Mouse (Mus musculus): ENCODE measurements around the gene Timm8b. TPM values are rescaled to one million over a fixed set of nuclear protein-coding genes. Genes with fewer than 3 reads are reported as not detected.

The Timm8b gene
- polyA plus RNA-seq, 1 experiment from 2014 or later = 288 TPM

- DNase-seq (ENCODE audit: low spot score) = no peak
- no peaks in the 10 kb centered on the region for H3K27me3 ChIP-seq (ENCODE audit: insufficient read depth, poor library complexity, severe bottlenecking)
- H3K27ac ChIP-seq = no peak overlapping the region
- H3K36me3 ChIP-seq = no peaks in the 10 kb centered on the region
- H3K9me3 ChIP-seq = no peaks in the 10 kb centered on the region
- WGBS = 77% methylated on average over 6 of the region's 6 CpGs
- H3K4me3 ChIP-seq = no peak overlapping the region
- H3K4me1 ChIP-seq = no peaks in the 10 kb centered on the region
These were observed 18.4 kb upstream of the Timm8b start for GRCm38 (mm10) chr9:50585145-50585818.

GRCm38 (mm10) chr9:50586955-50587354 lies 16.8 kb upstream of the Timm8b start:
- Histone ChIP-seq H3K4me3 (no peak overlapping the region), H3K4me1 (no peaks in the 10 kb centered on the region), H3K27ac (no peak overlapping the region), H3K27me3 (ENCODE audit: insufficient read depth, poor library complexity, severe bottlenecking) (no peaks in the 10 kb centered on the region), H3K36me3 (no peaks in the 10 kb centered on the region), H3K9me3 (no peaks in the 10 kb centered on the region)
- no peak for DNase-seq (ENCODE audit: low spot score)
- 74% methylated on average over 4 of the region's 4 CpGs for WGBS

- no peaks in the 10 kb centered on the region for H3K4me1 ChIP-seq
- no peaks in the 10 kb centered on the region for H3K9me3 ChIP-seq
- peaks cover 12% of the 10 kb centered on the region for H3K36me3 ChIP-seq
- WGBS = 74% methylated on average over 10 of the region's 10 CpGs
- no peak overlapping the region for H3K27ac ChIP-seq
- no peak for DNase-seq (ENCODE audit: low spot score)
- H3K27me3 ChIP-seq (ENCODE audit: insufficient read depth, poor library complexity, severe bottlenecking) = no peaks in the 10 kb centered on the region
- no peak overlapping the region for H3K4me3 ChIP-seq
These were observed 12.7 kb upstream of the Timm8b start for GRCm38 (mm10) chr9:50590856-50591518.

- Histone ChIP-seq H3K9me3 (no peaks in the 10 kb centered on the region), H3K36me3 (peaks cover 30% of the 10 kb centered on the region), H3K4me3 (no peak overlapping the region), H3K27ac (no peak overlapping the region), H3K27me3 (ENCODE audit: insufficient read depth, poor library complexity, severe bottlenecking) (no peaks in the 10 kb centered on the region), H3K4me1 (no peaks in the 10 kb centered on the region)
- WGBS = 83% methylated on average over 9 of the region's 9 CpGs
- DNase-seq (ENCODE audit: low spot score) = no peak
These were observed 10.8 kb upstream of the Timm8b start for GRCm38 (mm10) chr9:50592955-50593354.

GRCm38 (mm10) chr9:50593544-50593943 lies 10.2 kb upstream of the Timm8b start:
- peaks cover 36% of the 10 kb centered on the region for H3K36me3 ChIP-seq
- H3K9me3 ChIP-seq = no peaks in the 10 kb centered on the region
- no peaks in the 10 kb centered on the region for H3K27me3 ChIP-seq (ENCODE audit: insufficient read depth, poor library complexity, severe bottlenecking)
- 84% methylated on average over 3 of the region's 3 CpGs for WGBS
- no peak overlapping the region for H3K4me3 ChIP-seq
- H3K27ac ChIP-seq = no peak overlapping the region
- no peaks in the 10 kb centered on the region for H3K4me1 ChIP-seq
- no peak for DNase-seq (ENCODE audit: low spot score)

- Histone ChIP-seq H3K27me3 (ENCODE audit: insufficient read depth, poor library complexity, severe bottlenecking) (no peaks in the 10 kb centered on the region), H3K36me3 (peaks cover 50% of the 10 kb centered on the region), H3K9me3 (no peaks in the 10 kb centered on the region), H3K4me1 (no peaks in the 10 kb centered on the region), H3K4me3 (no peak overlapping the region), H3K27ac (no peak overlapping the region)
- WGBS = 81% methylated on average over 12 of the region's 12 CpGs
- no peak for DNase-seq (ENCODE audit: low spot score)
These were observed 8.8 kb upstream of the Timm8b start for GRCm38 (mm10) chr9:50594794-50595417.

GRCm38 (mm10) chr9:50596973-50597372 lies 6.7 kb upstream of the Timm8b start:
- no peaks in the 10 kb centered on the region for H3K9me3 ChIP-seq
- H3K27me3 ChIP-seq (ENCODE audit: insufficient read depth, poor library complexity, severe bottlenecking) = no peaks in the 10 kb centered on the region
- H3K36me3 ChIP-seq = peaks cover 58% of the 10 kb centered on the region
- no peak overlapping the region for H3K4me3 ChIP-seq
- peaks cover 10% of the 10 kb centered on the region for H3K4me1 ChIP-seq
- DNase-seq (ENCODE audit: low spot score) = no peak
- no peak overlapping the region for H3K27ac ChIP-seq
- WGBS = 89% methylated on average over 8 of the region's 8 CpGs

- no peak overlapping the region for H3K27ac ChIP-seq
- no peaks in the 10 kb centered on the region for H3K9me3 ChIP-seq
- H3K4me1 ChIP-seq = peaks cover 25% of the 10 kb centered on the region
- DNase-seq (ENCODE audit: low spot score) = no peak
- H3K4me3 ChIP-seq = peak overlapping the region; percentile 68
- WGBS = 73% methylated on average over 6 of the region's 6 CpGs
- H3K27me3 ChIP-seq (ENCODE audit: insufficient read depth, poor library complexity, severe bottlenecking) = no peaks in the 10 kb centered on the region
- peaks cover 53% of the 10 kb centered on the region for H3K36me3 ChIP-seq
These were observed 2.2 kb upstream of the Timm8b start for GRCm38 (mm10) chr9:50601536-50601935.

- H3K9me3 ChIP-seq = no peaks in the 10 kb centered on the region
- no peaks in the 10 kb centered on the region for H3K27me3 ChIP-seq (ENCODE audit: insufficient read depth, poor library complexity, severe bottlenecking)
- peak overlapping the region; percentile 68 for H3K4me3 ChIP-seq
- H3K4me1 ChIP-seq = peaks cover 25% of the 10 kb centered on the region
- WGBS = 76% methylated on average over 7 of the region's 7 CpGs
- peak overlapping the region; percentile 89 for H3K27ac ChIP-seq
- no peak for DNase-seq (ENCODE audit: low spot score)
- peaks cover 52% of the 10 kb centered on the region for H3K36me3 ChIP-seq
These were observed 1.5 kb upstream of the Timm8b start for GRCm38 (mm10) chr9:50602055-50602845.

GRCm38 (mm10) chr9:50603998-50604324 lies 251 bp downstream of the Timm8b start:
- peak overlapping the region; percentile 68 for H3K4me3 ChIP-seq
- H3K27ac ChIP-seq = peak overlapping the region; percentile 89
- no peaks in the 10 kb centered on the region for H3K27me3 ChIP-seq (ENCODE audit: insufficient read depth, poor library complexity, severe bottlenecking)
- H3K36me3 ChIP-seq = peaks cover 51% of the 10 kb centered on the region
- no peaks in the 10 kb centered on the region for H3K9me3 ChIP-seq
- under 1% methylated on average over 24 of the region's 24 CpGs for WGBS
- no peak for DNase-seq (ENCODE audit: low spot score)
- peaks cover 25% of the 10 kb centered on the region for H3K4me1 ChIP-seq

- WGBS = 4% methylated on average over 6 of the region's 6 CpGs
- no peaks in the 10 kb centered on the region for H3K9me3 ChIP-seq
- peak overlapping the region; percentile 68 for H3K4me3 ChIP-seq
- peaks cover 51% of the 10 kb centered on the region for H3K36me3 ChIP-seq
- H3K4me1 ChIP-seq = peaks cover 25% of the 10 kb centered on the region
- DNase-seq (ENCODE audit: low spot score) = no peak
- no peaks in the 10 kb centered on the region for H3K27me3 ChIP-seq (ENCODE audit: insufficient read depth, poor library complexity, severe bottlenecking)
- peak overlapping the region; percentile 89 for H3K27ac ChIP-seq
These were observed 628 bp downstream of the Timm8b start for GRCm38 (mm10) chr9:50604338-50604737.

- DNase-seq (ENCODE audit: low spot score) = no peak
- Histone ChIP-seq H3K4me3 (no peak overlapping the region), H3K27ac (no peak overlapping the region), H3K36me3 (peaks cover 78% of the 10 kb centered on the region), H3K9me3 (no peaks in the 10 kb centered on the region), H3K27me3 (ENCODE audit: insufficient read depth, poor library complexity, severe bottlenecking) (no peaks in the 10 kb centered on the region), H3K4me1 (peaks cover 8% of the 10 kb centered on the region)
- 88% methylated on average over 4 of the region's 4 CpGs for WGBS
These were observed 8.4 kb downstream of the Timm8b start for GRCm38 (mm10) chr9:50612115-50612514.

GRCm38 (mm10) chr9:50616161-50616560 lies 12.5 kb downstream of the Timm8b start:
- H3K9me3 ChIP-seq = no peaks in the 10 kb centered on the region
- WGBS = 42% methylated on average over 11 of the region's 11 CpGs
- peak overlapping the region; percentile 94; the same call in 1 of the 2 replicates for H3K27ac ChIP-seq
- H3K4me1 ChIP-seq = peaks cover 10% of the 10 kb centered on the region
- peaks cover 39% of the 10 kb centered on the region for H3K36me3 ChIP-seq
- no peaks in the 10 kb centered on the region for H3K27me3 ChIP-seq (ENCODE audit: insufficient read depth, poor library complexity, severe bottlenecking)
- peak overlapping the region; percentile 91 for H3K4me3 ChIP-seq
- DNase-seq (ENCODE audit: low spot score) = no peak
